ENCODE assay signal across 13 mouse cellular contexts in genomic region chr10:85027619-85028175, GRCm38 (mm10).
DNase-seq lines count a peak whose midpoint lies in the region; ATAC-seq lines count a peak whose summit lies in the region.
"Had no signal": no experiment of that assay in that cellular context is flagged by ENCODE, and none has a peak within 500 bp of the region (broad histone marks: within the 10 kb centered on the region; RNA-seq: fewer than 3 reads in every experiment).

No protein-coding gene starts in this region.

- H3K9ac ChIP-seq in liver, embryonic 11.5 days (ENCODE audit: low read depth, low read length), result no peak overlapping the region
- H3K9ac ChIP-seq in intestine, embryonic 16.5 days (ENCODE audit: low read depth, low read length), result no peak overlapping the region
- no peak overlapping the region for H3K9ac ChIP-seq in midbrain, embryonic 16.5 days (ENCODE audit: low read depth, low read length)
- H3K9ac ChIP-seq: embryonic facial prominence, embryonic 13.5 days; heart, embryonic 15.5 days had no signal

- no peak overlapping the region for H3K4me3 ChIP-seq in liver, embryonic 11.5 days (ENCODE audit: low read depth, low read length)
- H3K4me3 ChIP-seq in intestine, embryonic 16.5 days (ENCODE audit: low read length), result no peak overlapping the region
- H3K4me3 ChIP-seq in midbrain, embryonic 16.5 days (ENCODE audit: low read depth, low read length), result no peak overlapping the region
- H3K4me3 ChIP-seq: embryonic facial prominence, embryonic 13.5 days; heart, embryonic 15.5 days had no signal

- ATAC-seq in liver, embryonic 11.5 days (replicated peaks; ENCODE audit: low FRiP score), result peak; percentile 76
- no peak for ATAC-seq in intestine, embryonic 16.5 days
- no peak for ATAC-seq in midbrain, embryonic 16.5 days
- ATAC-seq: forebrain, embryonic 16.5 days; lung, postnatal 0 days had no signal

- no peaks in the 10 kb centered on the region for H3K9me3 ChIP-seq in liver, embryonic 11.5 days (ENCODE audit: control insufficient read depth, low read length)
- no peaks in the 10 kb centered on the region for H3K9me3 ChIP-seq in intestine, embryonic 16.5 days (ENCODE audit: control insufficient read depth, low read length)
- no peaks in the 10 kb centered on the region for H3K9me3 ChIP-seq in midbrain, embryonic 16.5 days (replicated peaks; ENCODE audit: control insufficient read depth, low read length, poor library complexity, severe bottlenecking)
- H3K9me3 ChIP-seq: embryonic facial prominence, embryonic 13.5 days; heart, embryonic 15.5 days had no signal

- WGBS in liver, embryonic 11.5 days, result 74% methylated on average over 10 of the region's 10 CpGs
- 77% methylated on average over 10 of the region's 10 CpGs for WGBS in intestine, embryonic 16.5 days
- 80% methylated on average over 10 of the region's 10 CpGs for WGBS in midbrain, embryonic 16.5 days

- peak; percentile 35 to 37 for DNase-seq in right cerebral cortex, postnatal 10 days (ENCODE audit: low spot score in 2 of 2)
- no peak for DNase-seq in right cerebral cortex, postnatal 25 days
- DNase-seq in gastrocnemius, postnatal 10 days, result peak; percentile 68
- DNase-seq in liver, embryonic 11.5 days (ENCODE audit: low spot score), result no peak
- DNase-seq in testis, postnatal 10 days (ENCODE audit: low spot score), result peak; percentile 54
- DNase-seq in left cerebral cortex, adult 18-20 months (ENCODE audit: low spot score in 2 of 2), result no peak
- DNase-seq: cerebellum, adult 9-11 months had no signal

- no peak overlapping the region for H3K4me2 ChIP-seq in liver, embryonic 11.5 days
- H3K4me2 ChIP-seq in intestine, embryonic 16.5 days (ENCODE audit: low read depth, low read length), result no peak overlapping the region
- H3K4me2 ChIP-seq in midbrain, embryonic 16.5 days (ENCODE audit: low read length), result no peak overlapping the region
- H3K4me2 ChIP-seq: embryonic facial prominence, embryonic 13.5 days; heart, embryonic 15.5 days had no signal

- H3K36me3 ChIP-seq in liver, embryonic 11.5 days (ENCODE audit: control insufficient read depth, insufficient read depth, low read length), result no peaks in the 10 kb centered on the region
- H3K36me3 ChIP-seq in intestine, embryonic 16.5 days (ENCODE audit: control insufficient read depth, insufficient read depth, low read length), result no peaks in the 10 kb centered on the region
- H3K36me3 ChIP-seq in midbrain, embryonic 16.5 days (ENCODE audit: control insufficient read depth, insufficient read depth, low read length), result no peaks in the 10 kb centered on the region
- H3K36me3 ChIP-seq: embryonic facial prominence, embryonic 13.5 days; heart, embryonic 15.5 days had no signal

- H3K27ac ChIP-seq in liver, embryonic 11.5 days (ENCODE audit: low read depth, low read length), result no peak overlapping the region
- no peak overlapping the region for H3K27ac ChIP-seq in intestine, embryonic 16.5 days (ENCODE audit: low read length)
- H3K27ac ChIP-seq in midbrain, embryonic 16.5 days (ENCODE audit: low read length), result no peak overlapping the region
- H3K27ac ChIP-seq: embryonic facial prominence, embryonic 13.5 days; heart, embryonic 15.5 days had no signal

- H3K4me1 ChIP-seq in liver, embryonic 11.5 days (replicated peaks; ENCODE audit: control insufficient read depth, insufficient read depth, low read length), result peaks cover 5% of the 10 kb centered on the region
- no peaks in the 10 kb centered on the region for H3K4me1 ChIP-seq in intestine, embryonic 16.5 days (ENCODE audit: control insufficient read depth, insufficient read depth, low read length)
- peaks cover 4% of the 10 kb centered on the region; the same call in 1 of the 2 replicates for H3K4me1 ChIP-seq in midbrain, embryonic 16.5 days (ENCODE audit: control insufficient read depth, insufficient read depth, low read length)
- H3K4me1 ChIP-seq: embryonic facial prominence, embryonic 13.5 days; heart, embryonic 15.5 days had no signal

- H3K27me3 ChIP-seq in liver, embryonic 11.5 days (replicated peaks; ENCODE audit: control insufficient read depth, insufficient read depth, low read length), result no peaks in the 10 kb centered on the region
- no peaks in the 10 kb centered on the region for H3K27me3 ChIP-seq in intestine, embryonic 16.5 days (replicated peaks; ENCODE audit: control insufficient read depth, insufficient read depth, low read length)
- no peaks in the 10 kb centered on the region for H3K27me3 ChIP-seq in midbrain, embryonic 16.5 days (ENCODE audit: control insufficient read depth, insufficient read depth, low read depth, low read length)
- H3K27me3 ChIP-seq: embryonic facial prominence, embryonic 13.5 days; heart, embryonic 15.5 days had no signal

Comparison
In these comparisons a context has a peak if more than half of its experiments do, and no peak if none do; other contexts are left out.
1. DNase-seq: peak in right cerebral cortex, postnatal 10 days (2 of 2), gastrocnemius, postnatal 10 days (single experiment) and testis, postnatal 10 days (single experiment); none in right cerebral cortex, postnatal 25 days (single experiment), liver, embryonic 11.5 days (single experiment) and left cerebral cortex, adult 18-20 months (0 of 2).